Mouse (Mus musculus) cerebellum, adult 9-10 months (tissue): ENCODE measurements around the gene Scp2.

ENCODE experiments used
- DNase-seq: peaks from one replicate; pipeline ENCODE4 v3.0.0; 2022

Gene Scp2

DNA sequence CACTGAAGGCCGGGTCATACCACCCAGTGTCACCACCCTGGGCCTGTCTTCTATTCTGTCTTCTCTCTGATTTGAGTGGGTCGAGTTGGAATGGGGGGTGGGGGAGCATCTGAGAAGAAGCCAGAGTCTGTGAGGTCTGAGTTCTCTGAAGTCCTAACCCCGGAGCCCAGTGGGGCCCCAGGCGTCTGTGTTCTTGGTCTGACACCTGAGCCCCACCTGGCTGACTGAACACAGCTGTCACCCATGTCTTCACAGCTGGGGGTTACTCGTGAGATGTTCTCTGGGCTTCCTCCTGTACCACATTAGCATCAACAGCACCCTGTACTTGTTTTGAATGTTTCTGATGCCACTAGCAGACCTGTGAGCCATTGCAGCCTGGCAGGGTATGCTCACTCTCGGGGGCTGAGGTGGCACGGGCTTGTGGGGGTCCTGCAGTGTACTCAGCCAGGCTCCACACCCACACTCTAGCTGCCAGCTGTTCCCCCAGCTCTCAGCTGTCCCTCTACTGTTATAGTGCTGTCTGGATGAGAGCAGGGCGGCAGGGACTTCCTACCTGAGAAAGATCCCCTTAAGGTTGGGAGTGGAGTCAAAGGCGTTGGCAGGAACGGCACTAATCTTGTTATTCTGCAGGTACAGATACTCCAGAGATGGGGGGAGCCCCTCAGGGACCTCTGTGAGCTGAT is 126.4 kb downstream of the Scp2 start:
- DNase-seq: no peak

- no peak for DNase-seq
Observed at GRCm38 (mm10) chr4:108017839-108018238, 127.0 kb downstream of the Scp2 start.

GRCm38 (mm10) chr4:108016321-108016720 is 128.5 kb downstream of the Scp2 start:
- DNase-seq: peak; percentile 59

GRCm38 (mm10) chr4:108015067-108015765 is 129.6 kb downstream of the Scp2 start:
- no peak for DNase-seq

GRCm38 (mm10) chr4:108014466-108014865 is 130.3 kb downstream of the Scp2 start:
- no peak for DNase-seq

DNA sequence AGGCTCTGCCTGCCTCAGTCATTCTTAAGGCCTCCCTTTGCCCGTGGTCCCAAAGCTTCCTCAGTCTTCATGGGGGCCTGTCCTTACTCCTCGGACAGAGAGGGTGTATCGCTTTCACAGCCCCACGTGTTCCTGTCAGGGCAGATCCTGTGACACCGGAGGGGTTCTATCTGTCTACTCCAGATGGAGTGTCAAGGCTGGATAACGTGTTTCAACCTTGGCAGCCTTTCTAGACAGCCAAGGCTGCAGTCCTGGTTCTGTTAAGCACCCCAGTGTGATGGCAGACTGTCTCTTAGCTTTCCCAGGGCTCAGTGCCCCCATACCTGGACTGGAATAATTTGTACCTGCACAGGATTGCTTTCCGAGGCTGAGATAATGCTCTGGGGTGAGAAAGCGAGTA is 136.3 kb downstream of the Scp2 start:
- peak; percentile 51 for DNase-seq

GRCm38 (mm10) chr4:108007532-108008103 is 137.2 kb downstream of the Scp2 start:
- no peak for DNase-seq

DNA sequence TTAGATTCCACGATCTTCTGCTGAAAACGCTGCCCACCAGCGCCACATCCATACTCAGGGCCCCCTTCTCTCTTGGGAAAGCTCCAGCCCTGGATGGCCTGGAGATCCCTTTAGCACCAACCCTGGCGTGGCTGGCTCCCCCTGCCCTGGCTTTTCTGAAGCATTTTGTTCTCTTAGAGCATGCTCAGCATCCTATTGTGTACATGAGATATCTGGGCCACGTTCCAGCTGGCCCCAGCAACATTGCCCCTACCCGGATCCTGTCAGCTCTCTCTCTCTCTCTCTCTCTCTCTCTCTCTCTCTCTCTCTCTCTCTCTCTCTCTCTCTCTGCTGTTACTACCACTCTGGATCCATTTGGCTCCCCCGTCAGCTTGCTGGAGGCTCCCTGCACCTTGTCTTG is 139.5 kb downstream of the Scp2 start:
- DNase-seq: no peak

DNA sequence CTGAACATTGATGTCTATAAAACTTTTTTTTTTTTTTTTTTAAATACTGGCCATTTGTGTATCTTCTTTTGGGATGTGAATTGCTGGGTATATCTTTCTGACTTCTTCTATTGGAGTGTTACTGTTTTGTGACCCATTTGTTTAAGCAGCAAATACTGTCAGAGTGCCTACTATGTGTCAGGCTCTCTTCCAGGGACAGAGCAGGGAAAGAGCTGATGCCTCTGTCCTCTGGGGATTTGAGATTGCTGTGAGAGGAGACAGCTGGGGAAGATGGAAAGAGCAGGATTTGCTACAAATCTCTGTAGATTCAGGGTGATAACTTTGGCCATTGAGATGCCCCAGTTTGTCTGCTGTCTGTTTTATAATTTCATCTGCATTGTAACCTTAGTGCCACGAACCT is 145.4 kb downstream of the Scp2 start:
- no peak for DNase-seq

GRCm38 (mm10) chr4:107998641-107999332 is 146.0 kb downstream of the Scp2 start:
- no peak for DNase-seq

GRCm38 (mm10) chr4:107996418-107996986 is 148.3 kb downstream of the Scp2 start:
- DNase-seq: no peak

- DNase-seq: no peak
Observed at GRCm38 (mm10) chr4:107995727-107996126, 149.1 kb downstream of the Scp2 start.

DNA sequence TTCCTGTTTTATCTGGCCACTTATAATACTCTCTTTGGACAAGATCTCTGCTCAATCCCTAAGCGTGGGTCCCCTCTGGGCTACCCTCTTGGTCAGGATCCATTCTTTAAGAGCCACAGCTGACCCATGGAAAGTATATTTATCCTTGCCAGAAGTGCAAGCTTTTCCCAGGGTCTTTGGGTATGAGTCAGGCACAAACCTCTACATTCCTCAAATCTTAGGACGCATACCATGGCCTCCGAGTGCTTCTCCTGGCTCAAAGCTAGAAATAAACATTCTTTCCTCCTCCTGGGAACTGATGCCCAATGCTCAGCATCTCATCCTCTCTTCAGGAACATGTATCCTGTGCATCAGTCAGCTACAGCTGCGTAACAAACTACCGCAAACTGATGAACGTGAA is 149.8 kb downstream of the Scp2 start:
- no peak for DNase-seq
